Mouse (Mus musculus) T-helper 2 cell (primary cell): ENCODE data around the gene Tas2r126.

ENCODE experiments used
- in situ Hi-C: fragments of 300-600 bp; cut with MboI, MseI; formaldehyde crosslinking; loops from one replicate; pipeline ENCODE4 v1.15.1; 2025; ENCODE audit warnings: high pct_unique_total_duplicates

Gene Tas2r126

GRCm38 (mm10) chr6:42484633-42485032 lies 50.3 kb downstream of the Tas2r126 start:
- in situ Hi-C loops: no loop called here
